Mouse (Mus musculus): ENCODE results near the gene Hivep3. TPM values are rescaled to one million over a fixed set of nuclear protein-coding genes. Genes with fewer than 3 reads are reported as not detected.

The Hivep3 gene
- polyA plus RNA-seq, 1 experiment from 2014 or later: 3.7 TPM

DNA sequence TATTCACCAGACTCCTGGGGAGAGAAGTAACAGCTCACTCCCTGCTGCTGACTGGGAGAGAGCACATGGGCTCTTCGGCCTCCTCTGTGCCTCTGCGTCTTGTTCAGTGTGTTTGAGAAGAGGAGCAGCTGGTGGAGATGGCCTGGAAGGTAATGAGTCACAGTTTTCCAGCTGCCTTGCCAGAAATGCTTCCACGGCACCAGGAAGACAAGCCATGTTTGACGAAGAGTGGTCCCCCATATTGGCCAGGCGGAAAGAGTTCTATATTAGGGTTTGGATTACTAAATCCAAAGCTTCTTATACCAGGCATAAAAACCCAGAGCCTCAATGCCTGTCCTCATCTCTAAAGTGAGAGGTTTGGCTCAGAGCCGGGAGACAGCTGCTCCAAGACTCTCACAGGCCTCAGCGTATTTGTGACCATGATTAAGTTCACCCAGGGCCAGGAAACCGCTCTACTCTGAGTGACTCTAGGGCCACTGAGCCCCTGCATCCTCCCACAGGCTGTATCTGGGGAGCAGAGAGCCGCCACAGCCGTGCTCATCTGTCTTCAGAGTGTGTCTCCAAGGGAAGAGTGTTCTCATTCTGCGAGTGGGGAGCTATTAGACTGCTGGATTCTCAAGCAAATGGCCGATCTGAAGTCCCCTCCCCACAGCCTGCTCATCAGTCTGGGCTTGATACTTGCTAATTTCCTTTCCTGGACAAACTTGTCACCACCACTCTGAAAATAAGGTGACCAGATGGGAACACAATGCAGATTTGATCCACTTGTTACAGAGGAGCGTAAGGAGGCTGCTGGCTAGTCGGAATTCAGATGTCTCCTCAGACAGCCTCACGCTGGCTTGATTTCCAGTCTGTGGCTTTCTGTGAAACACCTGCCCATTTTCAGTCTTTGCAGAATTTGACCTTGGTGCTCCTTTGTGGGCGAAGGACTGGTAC, 168.2 kb downstream of the Hivep3 start:
- H3K9me3 ChIP-seq: no peaks in the 10 kb centered on the region
- H3K27me3 ChIP-seq: no peaks in the 10 kb centered on the region
- no peak for ATAC-seq (ENCODE audit: insufficient number of reproducible peaks, insufficient read depth, low FRiP score, low TSS enrichment, low read depth)
- no peak overlapping the region for H3K4me2 ChIP-seq
- H3K9ac ChIP-seq: no peak overlapping the region
- no peak overlapping the region for H3K4me3 ChIP-seq
- no peaks in the 10 kb centered on the region for H3K4me1 ChIP-seq
- H3K27ac ChIP-seq: no peak overlapping the region
- H3K36me3 ChIP-seq: no peaks in the 10 kb centered on the region
- WGBS: 76% methylated on average over 16 of the region's 16 CpGs

- Histone ChIP-seq H3K9ac (no peak overlapping the region), H3K4me2 (no peak overlapping the region)
- no peak for ATAC-seq (ENCODE audit: insufficient number of reproducible peaks, insufficient read depth, low FRiP score, low TSS enrichment, low read depth)
Measured at GRCm38 (mm10) chr4:119903328-119903727, 169.7 kb downstream of the Hivep3 start.

GRCm38 (mm10) chr4:119903806-119904205, 170.2 kb downstream of the Hivep3 start:
- 41% methylated on average over 1 of the region's 1 CpGs for WGBS
- ATAC-seq (ENCODE audit: insufficient number of reproducible peaks, insufficient read depth, low FRiP score, low TSS enrichment, low read depth): no peak
- no peaks in the 10 kb centered on the region for H3K4me1 ChIP-seq
- no peaks in the 10 kb centered on the region for H3K36me3 ChIP-seq
- H3K9me3 ChIP-seq: no peaks in the 10 kb centered on the region
- H3K27ac ChIP-seq: no peak overlapping the region
- no peak overlapping the region for H3K4me2 ChIP-seq
- no peak overlapping the region for H3K4me3 ChIP-seq
- no peaks in the 10 kb centered on the region for H3K27me3 ChIP-seq
- H3K9ac ChIP-seq: no peak overlapping the region

More at GRCm38 (mm10) chr4:119903328-119903727, 169.7 kb downstream of the Hivep3 start:
- Histone ChIP-seq H3K4me3 (no peak overlapping the region), H3K27ac (no peak overlapping the region), H3K4me1 (no peaks in the 10 kb centered on the region), H3K9me3 (no peaks in the 10 kb centered on the region), H3K36me3 (no peaks in the 10 kb centered on the region), H3K27me3 (no peaks in the 10 kb centered on the region)

DNA sequence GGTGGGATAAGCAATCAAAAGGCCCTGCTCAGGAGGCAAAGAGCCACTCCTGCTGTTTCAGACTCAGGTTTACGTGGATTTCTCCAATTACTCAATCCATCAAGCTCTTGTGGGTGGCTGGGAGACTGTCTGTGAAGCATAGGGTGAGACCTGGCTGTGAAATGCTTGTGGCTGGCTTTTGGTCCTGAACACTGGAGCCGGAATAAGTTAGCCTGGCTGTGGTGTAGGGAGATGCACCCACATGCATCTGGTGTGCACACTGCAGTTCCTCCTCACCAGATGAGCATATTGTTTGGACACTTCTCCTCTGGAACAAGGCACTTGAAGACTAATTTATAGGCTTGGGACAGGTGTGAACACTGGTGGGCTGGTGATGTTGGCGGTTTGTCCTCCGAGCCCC, 170.7 kb downstream of the Hivep3 start:
- no peak for ATAC-seq (ENCODE audit: insufficient number of reproducible peaks, insufficient read depth, low FRiP score, low TSS enrichment, low read depth)

DNA sequence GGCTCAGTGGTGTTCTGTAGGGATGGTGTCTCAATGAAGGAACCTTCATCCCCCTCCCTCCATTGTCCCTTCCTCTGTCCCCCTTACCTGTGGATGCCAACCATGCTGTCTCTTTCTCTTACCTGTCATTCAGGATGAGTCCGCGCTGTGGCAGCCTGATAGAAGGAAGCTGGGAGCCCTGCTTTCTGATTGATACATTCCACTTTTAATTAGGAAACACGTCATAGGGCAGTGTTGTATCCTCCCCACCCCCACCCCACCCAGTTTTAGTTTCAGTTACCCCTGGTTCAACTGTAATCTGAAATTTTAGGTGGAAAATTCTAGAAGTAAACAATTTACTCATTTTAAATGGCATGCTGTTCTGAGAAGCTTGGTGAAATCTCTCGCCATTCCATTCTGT, 173.5 kb downstream of the Hivep3 start:
- no peaks in the 10 kb centered on the region for H3K9me3 ChIP-seq
- WGBS: 82% methylated on average over 4 of the region's 4 CpGs
- 0 out of 2 replicates have a peak, but pooled peaks cover 6% of the 10 kb centered on the region for H3K4me1 ChIP-seq
- no peak overlapping the region for H3K4me2 ChIP-seq
- no peaks in the 10 kb centered on the region for H3K27me3 ChIP-seq
- no peak overlapping the region for H3K27ac ChIP-seq
- H3K9ac ChIP-seq: no peak overlapping the region
- no peak for ATAC-seq (ENCODE audit: insufficient number of reproducible peaks, insufficient read depth, low FRiP score, low TSS enrichment, low read depth)
- no peak overlapping the region for H3K4me3 ChIP-seq
- H3K36me3 ChIP-seq: no peaks in the 10 kb centered on the region

More for the DNA sequence above, 170.7 kb downstream of the Hivep3 start:
- Histone ChIP-seq H3K4me3 (no peak overlapping the region), H3K36me3 (no peaks in the 10 kb centered on the region), H3K27ac (no peak overlapping the region), H3K27me3 (no peaks in the 10 kb centered on the region), H3K9ac (no peak overlapping the region), H3K4me2 (no peak overlapping the region), H3K4me1 (no peaks in the 10 kb centered on the region), H3K9me3 (no peaks in the 10 kb centered on the region)
- WGBS: 94% methylated on average over 4 of the region's 4 CpGs

DNA sequence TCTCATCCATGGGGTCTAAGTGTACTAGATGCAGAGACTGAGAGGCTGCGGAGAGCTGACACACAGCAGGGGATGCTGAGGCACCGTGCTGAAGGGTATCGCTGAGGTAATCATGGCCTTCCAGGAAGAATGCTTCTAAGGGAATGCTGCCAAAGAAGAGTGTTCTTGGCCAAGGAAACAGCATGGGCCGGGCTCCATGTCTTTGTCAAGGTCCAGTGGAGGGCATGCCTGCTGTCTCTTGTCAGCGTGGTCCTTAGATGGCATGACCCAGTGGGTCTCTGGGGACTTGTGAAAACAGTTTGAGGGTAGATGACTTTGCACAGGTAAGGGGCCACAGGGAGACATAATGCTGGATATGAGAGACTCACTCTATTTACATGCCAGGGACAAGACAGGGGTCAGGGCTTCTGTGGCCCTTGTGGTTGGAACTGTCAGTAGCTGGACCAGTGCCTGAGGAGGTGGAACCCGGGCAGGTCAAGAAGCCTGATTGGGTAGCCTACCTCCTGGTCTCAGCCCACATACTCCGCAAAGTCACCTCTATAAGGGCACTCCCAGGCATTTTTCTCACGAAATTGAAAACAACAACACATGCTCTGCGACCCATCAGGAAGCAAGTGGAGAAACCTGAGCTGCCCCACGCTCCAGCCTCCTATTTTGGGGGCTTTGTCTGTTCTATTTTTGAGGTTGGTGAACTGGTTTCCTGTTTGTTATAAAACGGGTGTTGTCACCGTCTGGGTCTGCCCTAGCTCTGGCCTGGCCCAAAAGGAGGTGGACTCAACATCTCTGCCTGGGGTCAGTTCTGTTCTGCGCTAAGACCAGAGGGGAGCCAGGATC, 177.7 kb downstream of the Hivep3 start:
- 64% methylated on average over 13 of the region's 13 CpGs for WGBS

DNA sequence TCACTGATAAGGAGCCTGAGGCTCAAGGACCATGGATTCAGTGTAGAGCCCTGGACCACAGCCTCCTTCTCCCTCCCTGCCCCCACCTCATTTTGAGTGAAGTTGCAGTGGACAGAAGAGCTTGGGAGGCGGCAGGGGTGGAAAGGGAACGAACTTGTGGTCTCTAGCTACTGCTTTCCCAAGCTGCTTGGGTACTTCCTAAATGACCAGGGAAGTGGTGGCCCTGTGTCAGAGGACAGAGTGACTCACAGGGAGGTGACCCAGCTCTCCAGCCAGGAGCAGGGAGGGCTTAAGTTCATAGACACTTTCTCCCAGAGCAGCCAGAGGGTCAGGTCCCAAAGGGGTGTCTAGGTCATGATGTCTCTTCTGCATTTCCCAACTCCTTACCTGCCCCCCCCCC, 178.6 kb downstream of the Hivep3 start:
- H3K27ac ChIP-seq: no peak overlapping the region
- H3K36me3 ChIP-seq: no peaks in the 10 kb centered on the region
- H3K4me3 ChIP-seq: no peak overlapping the region
- H3K4me2 ChIP-seq: no peak overlapping the region
- 66% methylated on average over 2 of the region's 2 CpGs for WGBS
- no peak overlapping the region for H3K9ac ChIP-seq
- H3K4me1 ChIP-seq: 0 out of 2 replicates have a peak, but pooled peaks cover 6% of the 10 kb centered on the region
- no peak for ATAC-seq (ENCODE audit: insufficient number of reproducible peaks, insufficient read depth, low FRiP score, low TSS enrichment, low read depth)
- no peaks in the 10 kb centered on the region for H3K27me3 ChIP-seq
- H3K9me3 ChIP-seq: no peaks in the 10 kb centered on the region

More for the DNA sequence above, 177.7 kb downstream of the Hivep3 start:
- Histone ChIP-seq H3K27me3 (no peaks in the 10 kb centered on the region), H3K36me3 (no peaks in the 10 kb centered on the region), H3K4me2 (no peak overlapping the region), H3K27ac (no peak overlapping the region; the same call in 1 of the 2 replicates), H3K4me1 (0 out of 2 replicates have a peak, but pooled peaks cover 6% of the 10 kb centered on the region), H3K9ac (no peak overlapping the region), H3K4me3 (no peak overlapping the region), H3K9me3 (no peaks in the 10 kb centered on the region)
- ATAC-seq (ENCODE audit: insufficient number of reproducible peaks, insufficient read depth, low FRiP score, low TSS enrichment, low read depth): no peak

GRCm38 (mm10) chr4:119914194-119914593, 180.6 kb downstream of the Hivep3 start:
- 21% methylated on average over 4 of the region's 4 CpGs for WGBS
- H3K4me3 ChIP-seq: no peak overlapping the region
- no peak overlapping the region for H3K27ac ChIP-seq
- ATAC-seq (ENCODE audit: insufficient number of reproducible peaks, insufficient read depth, low FRiP score, low TSS enrichment, low read depth): no peak
- no peaks in the 10 kb centered on the region for H3K9me3 ChIP-seq
- H3K4me2 ChIP-seq: no peak overlapping the region
- 0 out of 2 replicates have a peak, but pooled peaks cover 6% of the 10 kb centered on the region for H3K4me1 ChIP-seq
- no peak overlapping the region for H3K9ac ChIP-seq
- no peaks in the 10 kb centered on the region for H3K27me3 ChIP-seq
- H3K36me3 ChIP-seq: no peaks in the 10 kb centered on the region

GRCm38 (mm10) chr4:119915069-119915468, 181.5 kb downstream of the Hivep3 start:
- Histone ChIP-seq H3K4me3 (no peak overlapping the region), H3K9ac (no peak overlapping the region), H3K9me3 (no peaks in the 10 kb centered on the region), H3K4me2 (no peak overlapping the region), H3K4me1 (0 out of 2 replicates have a peak, but pooled peaks cover 6% of the 10 kb centered on the region), H3K27me3 (no peaks in the 10 kb centered on the region), H3K27ac (no peak overlapping the region), H3K36me3 (no peaks in the 10 kb centered on the region)
- no peak for ATAC-seq (ENCODE audit: insufficient number of reproducible peaks, insufficient read depth, low FRiP score, low TSS enrichment, low read depth)
- 76% methylated on average over 2 of the region's 2 CpGs for WGBS

GRCm38 (mm10) chr4:119917502-119917901, 183.9 kb downstream of the Hivep3 start:
- WGBS: 82% methylated on average over 7 of the region's 7 CpGs
- H3K4me1 ChIP-seq: no peaks in the 10 kb centered on the region
- H3K4me2 ChIP-seq: no peak overlapping the region
- H3K4me3 ChIP-seq: no peak overlapping the region
- no peaks in the 10 kb centered on the region for H3K27me3 ChIP-seq
- no peak for ATAC-seq (ENCODE audit: insufficient number of reproducible peaks, insufficient read depth, low FRiP score, low TSS enrichment, low read depth)
- no peaks in the 10 kb centered on the region for H3K36me3 ChIP-seq
- no peaks in the 10 kb centered on the region for H3K9me3 ChIP-seq
- H3K27ac ChIP-seq: no peak overlapping the region
- no peak overlapping the region for H3K9ac ChIP-seq

- ATAC-seq (ENCODE audit: insufficient number of reproducible peaks, insufficient read depth, low FRiP score, low TSS enrichment, low read depth): no peak
- Histone ChIP-seq H3K4me2 (no peak overlapping the region), H3K4me1 (no peaks in the 10 kb centered on the region), H3K4me3 (no peak overlapping the region), H3K9ac (no peak overlapping the region), H3K27me3 (no peaks in the 10 kb centered on the region), H3K9me3 (peaks cover 8% of the 10 kb centered on the region), H3K36me3 (no peaks in the 10 kb centered on the region), H3K27ac (no peak overlapping the region)
- WGBS: 75% methylated on average over 5 of the region's 5 CpGs
Measured at GRCm38 (mm10) chr4:119919349-119919748, 185.8 kb downstream of the Hivep3 start.
